Mouse (Mus musculus): ENCODE results near the gene Nufip2. TPM values are rescaled to one million over a fixed set of nuclear protein-coding genes. Genes with fewer than 3 reads are reported as not detected.
"Not testable (repeated sequence)": the region's sequence is repeated elsewhere in the genome, so short reads cannot be mapped to it uniquely, and the experiment has no call there.

The Nufip2 gene
- 10 to 100 TPM; 68.5 to 73.5 TPM for total RNA-seq (2021)
- long read RNA-seq, experiment 1, partial matches to known transcripts: 0 of 7 reads
- long read RNA-seq, experiment 1, other reads (novel, unspliced or antisense): 7 of 7 reads
- long read RNA-seq, experiment 2, partial matches to known transcripts: 2 of 8 reads
- long read RNA-seq, experiment 2, other reads (novel, unspliced or antisense): 6 of 8 reads

DNA sequence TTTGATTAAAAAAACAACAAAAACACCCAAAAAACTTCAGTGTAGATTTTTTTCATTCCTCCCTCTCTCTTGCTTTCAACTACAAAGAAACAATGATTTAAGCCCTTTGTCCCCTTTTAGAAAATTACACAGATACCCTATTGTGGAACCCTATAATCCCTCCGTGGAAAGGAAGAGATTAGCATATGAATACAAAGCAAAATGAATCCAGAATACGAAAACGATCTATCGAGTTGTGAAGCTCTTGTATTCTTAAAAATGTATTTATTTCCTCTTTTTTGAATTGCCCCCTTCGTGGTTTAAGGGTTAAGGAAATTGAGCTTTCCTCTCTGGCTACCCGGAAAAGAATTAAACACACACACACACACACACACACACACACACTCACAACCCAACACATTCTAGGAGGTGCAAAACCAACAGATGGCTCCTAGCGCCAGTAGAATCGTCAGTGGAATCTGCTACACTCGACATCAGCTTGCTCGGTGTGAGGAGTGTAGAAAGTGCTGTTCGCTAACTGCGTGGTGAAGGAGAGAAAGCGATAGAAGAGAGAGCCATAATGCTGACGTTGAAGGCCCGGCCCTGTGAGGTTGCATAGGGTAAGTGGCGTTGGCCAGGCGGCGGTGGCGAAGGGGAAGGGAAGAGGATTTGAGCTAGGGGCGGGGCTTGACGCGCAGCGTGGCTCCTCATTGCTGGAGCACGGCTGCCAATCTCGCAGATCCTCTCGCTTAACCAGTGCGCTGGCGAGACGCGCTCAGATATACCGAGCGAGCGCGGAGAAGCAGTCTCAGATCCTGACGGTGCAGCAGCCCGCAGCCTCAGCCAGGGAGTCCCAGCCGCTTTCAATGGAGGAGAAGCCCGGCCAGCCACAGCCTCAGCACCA is at the start of gene Nufip2:
Gene Nufip2, plus strand, starts transcription at position 773 of the 883 bp plus-strand sequence.
- Histone ChIP-seq H3K27ac (peak within 1 kb of the TSS; percentile 95), H3K4me3 (peak within 1 kb of the TSS; percentile 82)
- TF ChIP-seq CTCF (IDR thresholded peaks at IDR 0.05): no peak
- DNase-seq (ENCODE audit: extremely low spot score in 1 of 2, low spot score in 2 of 2): peak; percentile 99
- intact Hi-C loops (cut with DNase I): loop anchor here (5.0 kb wide), 1 partner anchor 107 kb away; no protein-coding TSS in a partner anchor

DNA sequence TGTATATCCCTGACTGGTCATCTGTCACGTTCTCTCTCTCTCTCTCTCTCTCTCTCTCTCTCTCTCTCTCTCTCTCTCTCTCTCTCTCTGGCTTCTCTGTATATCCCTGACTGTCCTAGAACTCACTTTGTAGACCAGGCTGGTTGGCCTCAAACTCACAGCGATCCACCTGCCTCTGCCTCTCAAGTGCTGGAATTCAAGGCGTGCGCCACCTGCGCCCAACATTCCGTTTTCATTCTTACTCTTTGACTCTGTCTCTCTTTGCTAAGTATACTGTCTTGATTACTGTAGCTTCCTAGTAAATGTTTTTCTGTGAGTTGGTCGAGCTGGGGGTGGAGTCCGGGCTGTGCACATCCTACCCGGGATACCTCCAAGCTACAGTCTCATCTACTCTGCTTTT is 44.6 kb upstream of the Nufip2 start:
- intact Hi-C loops (cut with DNase I): no loop called here
- no peak for TF ChIP-seq CTCF (IDR thresholded peaks at IDR 0.05)
- no peak for DNase-seq (ENCODE audit: extremely low spot score in 1 of 2, low spot score in 2 of 2)
- H3K27ac ChIP-seq: no peak overlapping the region
- no peak overlapping the region for H3K4me3 ChIP-seq

DNA sequence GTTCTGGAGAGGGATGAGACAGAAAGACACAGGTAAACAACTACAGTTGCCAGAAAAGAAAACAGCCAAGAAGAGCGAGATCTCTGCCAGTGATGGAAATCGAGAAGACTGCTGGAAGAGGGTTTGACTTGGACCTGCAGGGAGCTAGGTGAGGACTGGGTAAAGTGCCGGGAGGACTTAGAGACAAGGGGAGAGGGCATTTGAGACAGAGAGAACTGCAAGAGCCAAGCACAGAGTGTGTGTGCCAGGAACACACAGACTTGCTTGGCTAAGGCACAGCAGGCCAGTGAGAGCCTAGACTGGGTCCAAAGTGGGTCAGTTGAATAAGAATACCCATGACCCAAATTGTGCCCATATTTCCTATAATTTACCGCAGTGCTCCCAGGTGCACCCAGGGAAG is 40.5 kb upstream of the Nufip2 start:
- no peak for DNase-seq (ENCODE audit: extremely low spot score in 1 of 2, low spot score in 2 of 2)
- Histone ChIP-seq H3K27ac (no peak overlapping the region), H3K4me3 (no peak overlapping the region)
- intact Hi-C loops (cut with DNase I): no loop called here
- TF ChIP-seq CTCF (IDR thresholded peaks at IDR 0.05): no peak

DNA sequence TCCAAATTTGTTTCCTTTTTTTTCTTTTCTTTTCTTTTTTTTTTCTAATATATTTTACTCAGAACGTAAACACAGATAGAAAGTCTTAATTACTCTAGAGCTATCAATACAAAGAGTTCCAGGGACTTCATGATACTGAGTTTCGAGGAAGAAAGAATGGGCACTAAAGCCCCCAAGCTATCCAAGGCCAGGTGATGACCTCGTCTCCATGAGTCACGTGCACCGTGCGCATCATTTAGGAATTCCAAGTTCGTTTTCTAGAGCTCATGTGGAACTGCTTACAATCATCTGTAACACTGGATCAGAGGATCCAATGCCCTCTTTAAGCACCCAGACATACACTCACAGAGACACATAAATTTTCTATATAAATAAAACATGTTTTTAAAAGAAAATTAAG is 37.1 kb upstream of the Nufip2 start:
- intact Hi-C loops (cut with DNase I): no loop called here

DNA sequence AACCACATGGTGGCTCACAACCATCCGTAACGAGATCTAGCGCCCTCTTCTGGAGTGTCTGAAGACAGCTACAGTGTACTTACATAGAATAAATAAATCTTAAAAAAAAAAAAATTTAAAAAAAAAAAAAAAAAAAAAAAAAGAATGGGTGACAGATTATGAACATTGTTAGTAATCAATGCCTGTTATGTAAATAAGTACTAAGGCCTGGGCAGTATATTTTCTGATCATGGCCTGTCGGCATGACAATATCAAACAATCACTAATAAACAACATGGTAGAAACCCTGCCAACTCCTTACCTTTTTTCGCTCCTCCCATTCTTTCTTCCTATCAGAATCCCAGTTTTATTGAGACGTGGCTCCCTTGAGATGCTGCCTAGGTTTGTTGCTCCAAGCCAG is 33.5 kb upstream of the Nufip2 start:
- DNase-seq (ENCODE audit: extremely low spot score in 1 of 2, low spot score in 2 of 2): no peak
- Histone ChIP-seq H3K4me3 (no peak overlapping the region), H3K27ac (no peak overlapping the region)
- no peak for TF ChIP-seq CTCF (IDR thresholded peaks at IDR 0.05)
- intact Hi-C loops (cut with DNase I): no loop called here

More for the DNA sequence above, 37.1 kb upstream of the Nufip2 start:
- no peak for DNase-seq (ENCODE audit: extremely low spot score in 1 of 2, low spot score in 2 of 2)
- no peak for TF ChIP-seq CTCF (IDR thresholded peaks at IDR 0.05)
- Histone ChIP-seq H3K27ac (no peak overlapping the region), H3K4me3 (no peak overlapping the region)

DNA sequence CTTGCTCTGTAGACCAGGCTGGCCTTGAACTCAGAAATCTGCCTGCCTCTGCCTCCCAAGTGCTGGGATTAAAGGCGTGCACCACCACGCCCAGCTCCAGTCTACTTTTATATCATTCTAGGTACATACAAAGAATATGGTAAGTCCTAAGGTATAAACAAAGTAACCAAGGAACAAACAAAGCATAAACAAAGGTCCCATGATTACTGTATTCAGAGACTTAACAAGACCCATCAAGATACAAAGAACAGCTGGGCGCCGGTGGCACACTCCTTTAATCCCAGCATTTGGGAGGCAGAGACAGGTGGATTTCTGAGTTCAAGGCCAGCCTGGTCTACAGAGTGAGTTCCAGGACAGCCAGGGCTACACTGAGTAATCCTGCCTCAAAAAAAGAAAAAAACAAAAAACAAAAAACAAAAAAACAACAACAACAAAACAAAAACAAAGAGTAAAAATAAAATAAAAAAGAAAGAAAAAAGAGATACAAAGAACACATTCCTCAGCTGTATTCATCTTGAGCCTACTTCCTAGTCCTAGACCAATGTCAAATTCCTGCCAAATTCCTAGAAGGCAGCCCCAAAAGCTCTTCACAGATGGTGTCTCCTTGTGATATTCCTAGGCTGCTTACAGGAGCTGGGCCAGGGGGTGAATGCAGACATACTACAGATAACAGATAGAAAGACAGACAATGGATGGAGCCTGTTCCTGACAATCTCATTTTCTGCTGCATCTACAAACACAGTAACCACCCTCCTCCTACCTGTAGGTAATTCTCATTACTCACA is 32.4 kb upstream of the Nufip2 start:
- H3K27ac ChIP-seq; intact Hi-C loops (cut with DNase I); DNase-seq (ENCODE audit: extremely low spot score in 1 of 2, low spot score in 2 of 2); H3K4me3 ChIP-seq: not testable (repeated sequence)

DNA sequence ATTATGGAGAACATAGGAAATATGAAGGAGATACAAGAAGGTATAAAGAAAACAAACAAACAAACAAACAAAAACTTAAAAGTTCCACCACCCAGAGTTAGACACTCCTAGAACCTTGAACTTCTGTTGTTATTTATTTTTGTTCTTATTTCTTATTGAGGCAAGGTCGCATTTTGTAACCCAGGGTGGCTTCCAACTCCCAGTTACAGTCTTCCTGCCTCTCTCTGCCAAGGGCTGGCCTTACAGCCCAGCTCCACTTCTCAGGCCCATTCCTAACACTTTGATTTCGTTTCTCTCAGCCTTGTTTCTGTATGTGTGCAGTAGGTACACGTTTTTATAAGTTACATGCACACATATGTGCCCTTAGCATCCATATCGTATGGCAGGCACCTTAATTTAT is 26.0 kb upstream of the Nufip2 start:
- Histone ChIP-seq H3K4me3 (no peak overlapping the region), H3K27ac (no peak overlapping the region)
- TF ChIP-seq CTCF (IDR thresholded peaks at IDR 0.05): no peak
- intact Hi-C loops (cut with DNase I): no loop called here
- DNase-seq (ENCODE audit: extremely low spot score in 1 of 2, low spot score in 2 of 2): no peak

DNA sequence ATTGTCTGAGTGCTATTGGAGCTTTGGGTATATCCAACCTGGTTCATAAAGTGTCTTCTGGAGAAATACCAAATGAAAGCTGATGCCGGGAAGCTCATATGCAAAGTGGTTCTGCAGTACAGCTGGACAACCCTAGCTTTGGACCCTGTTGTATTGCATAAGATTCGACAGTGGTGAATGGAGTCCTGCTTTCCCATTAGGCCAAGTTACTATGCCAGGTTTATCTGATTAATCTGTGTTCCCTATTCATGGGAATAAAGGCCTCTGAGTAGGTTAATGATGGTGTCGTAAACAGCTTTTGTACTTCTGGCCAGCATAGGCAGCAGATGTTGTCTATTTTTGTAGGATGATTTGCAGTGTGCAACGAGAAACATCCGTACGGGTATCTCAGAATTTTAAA is 22.3 kb upstream of the Nufip2 start:
- DNase-seq (ENCODE audit: extremely low spot score in 1 of 2, low spot score in 2 of 2): no peak
- intact Hi-C loops (cut with DNase I): no loop called here
- H3K4me3 ChIP-seq: no peak overlapping the region
- H3K27ac ChIP-seq: no peak overlapping the region
- no peak for TF ChIP-seq CTCF (IDR thresholded peaks at IDR 0.05)

DNA sequence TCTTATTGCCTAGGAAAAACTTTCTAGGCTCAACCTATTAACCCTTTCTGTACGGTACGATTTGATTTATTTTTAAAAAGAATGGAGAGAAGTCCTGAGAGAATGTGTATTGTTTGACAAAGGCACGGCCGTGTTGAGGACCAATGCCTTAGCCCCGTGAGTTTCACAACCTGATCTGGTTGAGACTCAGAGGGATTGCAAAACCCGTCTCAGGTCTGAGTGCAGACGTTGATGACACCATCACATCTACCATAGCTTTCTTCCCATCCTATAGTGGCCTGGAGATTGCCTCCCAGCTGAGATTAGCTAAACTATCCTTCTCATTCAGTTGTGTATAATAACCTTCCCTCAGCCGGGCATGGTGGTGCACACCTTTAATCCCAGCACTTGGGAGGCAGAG is 21.9 kb upstream of the Nufip2 start:
- H3K27ac ChIP-seq: no peak overlapping the region
- H3K4me3 ChIP-seq: no peak overlapping the region
- no peak for DNase-seq (ENCODE audit: extremely low spot score in 1 of 2, low spot score in 2 of 2)
- TF ChIP-seq CTCF (IDR thresholded peaks at IDR 0.05): no peak
- intact Hi-C loops (cut with DNase I): no loop called here

DNA sequence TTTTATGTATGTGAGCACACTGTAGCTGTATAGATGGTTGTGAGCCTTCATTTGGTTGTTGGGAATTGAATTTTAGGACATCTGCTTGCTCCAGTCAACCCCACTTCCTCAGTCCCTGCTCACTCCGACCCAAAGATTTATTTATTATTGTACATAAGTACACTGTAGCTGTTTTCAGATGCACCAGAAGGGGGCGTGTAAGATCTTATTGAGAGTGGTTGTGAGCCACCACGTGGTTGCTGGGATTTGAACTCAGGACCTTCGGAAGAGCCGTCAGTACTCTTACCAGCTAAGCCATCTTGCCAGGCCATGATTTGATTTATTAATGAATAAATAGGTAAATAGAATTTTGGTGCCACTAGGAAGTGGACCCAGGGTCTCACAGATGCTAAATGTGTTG is 20.6 kb upstream of the Nufip2 start:
- H3K4me3 ChIP-seq; intact Hi-C loops (cut with DNase I); DNase-seq (ENCODE audit: extremely low spot score in 1 of 2, low spot score in 2 of 2); H3K27ac ChIP-seq: not testable (repeated sequence)

DNA sequence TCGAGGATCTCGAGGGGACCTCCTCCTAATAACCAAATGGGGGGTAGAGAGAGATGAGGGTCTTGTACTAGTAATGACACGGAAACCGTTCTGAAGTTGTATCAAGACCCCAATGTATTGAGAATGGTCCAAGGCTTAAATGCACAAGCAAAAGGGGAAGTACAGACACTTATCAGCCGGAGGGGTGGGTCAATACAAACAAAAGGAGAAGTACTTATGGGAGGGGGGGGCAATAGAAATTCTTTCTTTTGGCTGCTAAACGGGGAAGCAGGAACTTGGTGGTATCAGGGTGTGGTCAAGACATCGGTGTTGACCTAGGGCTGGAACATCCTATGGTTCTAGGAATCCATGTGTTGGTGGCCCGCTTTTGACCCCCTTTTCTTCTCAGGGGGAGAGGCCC is 19.2 kb upstream of the Nufip2 start:
- H3K4me3 ChIP-seq; DNase-seq (ENCODE audit: extremely low spot score in 1 of 2, low spot score in 2 of 2); H3K27ac ChIP-seq; intact Hi-C loops (cut with DNase I): not testable (repeated sequence)

DNA sequence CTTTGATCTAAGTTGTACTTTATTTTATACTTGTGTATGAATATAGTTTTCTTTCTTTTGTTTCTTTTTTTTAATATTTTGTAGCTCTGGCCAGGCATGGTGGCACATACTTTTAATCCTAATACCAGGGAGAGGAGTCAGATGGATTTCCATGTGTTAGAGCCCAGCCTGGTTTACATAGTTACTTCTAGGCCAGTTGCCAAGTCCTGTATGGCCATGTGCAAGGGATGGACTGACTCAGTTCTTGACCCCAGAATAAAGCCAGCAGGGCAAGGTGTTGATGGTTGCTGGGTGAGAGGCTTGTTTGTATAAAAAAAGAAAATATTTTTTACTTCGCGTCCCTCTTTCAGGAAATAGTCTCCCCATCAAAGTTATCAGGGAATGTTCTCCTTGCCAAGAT is 13.2 kb upstream of the Nufip2 start:
- intact Hi-C loops (cut with DNase I): no loop called here
- Histone ChIP-seq H3K4me3 (no peak overlapping the region), H3K27ac (no peak overlapping the region)
- TF ChIP-seq CTCF (IDR thresholded peaks at IDR 0.05): no peak
- DNase-seq (ENCODE audit: extremely low spot score in 1 of 2, low spot score in 2 of 2): no peak

Data from left cerebral cortex, adult 2 months (tissue).